Mouse (Mus musculus) adrenal gland, adult 18-20 months (tissue): ENCODE measurements around the gene Rapgef1. TPM values are rescaled to one million over a fixed set of nuclear protein-coding genes. Genes with fewer than 3 reads are reported as not detected.
A peak's percentile ranks its signal among the peaks of the same experiment; 100 is the strongest.
"Not testable (repeated sequence)": the region's sequence is repeated elsewhere in the genome, so short reads cannot be mapped to it uniquely, and the experiment has no call there.

ENCODE experiments used
- DNase-seq, 2 experiments: peaks; one replicate each; pipeline ENCODE4 v3.0.0; 2021 to 2022; ENCODE audit warnings: low spot score in 2 of 2
- total RNA-seq, 2 experiments: library from RNA; stranded (reverse); gene quantifications; 1 replicate in 1 of 2; 2 replicates in 1 of 2; pipeline ENCODE4 v1.2.3; 2021

Rapgef1 gene
- total RNA-seq, 2 experiments from 2014 or later = 46.8 to 51.6 TPM

DNA sequence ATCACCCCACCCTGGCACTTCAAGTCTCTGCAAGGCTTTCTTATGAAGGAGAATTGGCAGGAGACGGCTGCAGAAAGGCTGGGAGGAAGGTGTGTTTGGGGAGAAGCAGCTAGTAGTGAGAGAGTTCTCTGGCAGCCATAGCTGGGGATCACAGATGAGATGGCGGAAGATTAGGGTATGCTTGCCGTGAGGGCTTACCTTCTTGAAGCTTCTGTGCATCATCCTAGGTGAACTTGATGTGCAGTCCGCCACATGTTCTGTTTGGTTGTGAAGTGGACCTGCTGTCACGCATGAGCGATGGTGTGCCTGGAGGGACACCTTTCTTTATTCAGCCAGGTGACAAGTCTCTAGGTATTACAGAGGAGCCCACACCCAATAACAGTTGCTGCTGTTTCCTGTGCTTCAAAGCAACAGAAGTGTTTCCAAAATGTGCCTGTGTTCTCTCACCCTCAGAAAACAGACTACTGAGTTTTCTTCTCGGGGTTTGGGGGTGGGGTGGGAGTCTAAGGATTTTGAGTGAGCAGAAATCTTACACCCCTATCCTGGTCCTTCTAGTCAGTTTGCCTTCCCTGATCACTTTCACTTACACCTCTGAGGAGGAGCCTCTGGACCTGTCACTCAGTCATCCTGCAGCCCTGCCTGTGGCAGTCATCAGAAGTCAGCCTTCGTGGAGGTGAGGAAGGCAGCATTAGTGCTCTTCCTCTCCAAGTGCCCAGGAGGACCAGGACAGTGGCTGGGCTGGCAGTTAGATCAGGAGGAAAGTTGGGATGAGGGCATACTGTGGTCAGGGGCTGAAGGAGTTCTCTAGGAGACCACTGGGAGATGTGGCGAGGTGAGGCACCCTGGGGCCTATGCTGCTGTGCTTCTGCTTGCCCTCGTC, 2.8 kb downstream of the Rapgef1 start:
- peak in 1 of 2 experiments; percentile 14 for DNase-seq

DNA sequence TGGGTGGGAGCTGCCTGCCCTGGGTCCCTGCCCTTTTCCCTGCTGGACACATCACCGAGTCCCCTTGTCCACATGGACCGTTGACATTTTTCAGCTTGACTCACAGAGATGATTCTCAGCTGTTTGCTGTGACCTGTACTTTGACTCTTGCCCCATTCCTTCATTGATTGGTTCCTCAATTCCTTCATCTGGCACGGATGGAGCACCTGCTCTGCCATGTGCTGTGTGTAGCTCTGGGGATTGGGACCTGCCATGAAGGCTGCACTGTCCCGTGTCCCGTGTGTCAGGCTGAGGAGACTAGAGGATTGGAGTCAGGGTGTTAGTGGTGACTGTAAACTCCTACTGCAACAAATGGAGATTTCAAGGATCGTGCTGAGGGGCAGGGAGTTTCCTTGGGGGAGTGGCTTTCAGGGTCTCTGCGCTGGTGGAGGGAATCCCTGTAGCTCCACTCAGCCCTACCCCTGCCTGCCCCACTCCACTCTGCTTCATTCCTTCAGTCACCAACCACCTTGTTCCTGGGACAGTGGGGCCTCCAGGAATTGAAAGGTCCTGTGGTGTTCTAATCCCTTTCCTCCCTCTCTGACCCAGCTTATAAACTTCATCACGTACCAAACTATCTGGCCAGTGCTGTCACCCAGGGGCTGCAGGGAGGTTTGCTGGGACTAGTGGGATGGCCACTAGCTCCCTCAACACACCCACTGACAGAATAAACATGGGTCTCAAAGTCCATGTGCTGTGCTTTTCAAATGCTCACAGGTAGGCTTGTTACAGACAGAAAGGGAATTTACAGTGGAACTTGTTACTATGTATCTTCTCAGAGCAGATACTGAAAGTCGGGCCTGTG, 3.9 kb downstream of the Rapgef1 start:
- no peak for DNase-seq

DNA sequence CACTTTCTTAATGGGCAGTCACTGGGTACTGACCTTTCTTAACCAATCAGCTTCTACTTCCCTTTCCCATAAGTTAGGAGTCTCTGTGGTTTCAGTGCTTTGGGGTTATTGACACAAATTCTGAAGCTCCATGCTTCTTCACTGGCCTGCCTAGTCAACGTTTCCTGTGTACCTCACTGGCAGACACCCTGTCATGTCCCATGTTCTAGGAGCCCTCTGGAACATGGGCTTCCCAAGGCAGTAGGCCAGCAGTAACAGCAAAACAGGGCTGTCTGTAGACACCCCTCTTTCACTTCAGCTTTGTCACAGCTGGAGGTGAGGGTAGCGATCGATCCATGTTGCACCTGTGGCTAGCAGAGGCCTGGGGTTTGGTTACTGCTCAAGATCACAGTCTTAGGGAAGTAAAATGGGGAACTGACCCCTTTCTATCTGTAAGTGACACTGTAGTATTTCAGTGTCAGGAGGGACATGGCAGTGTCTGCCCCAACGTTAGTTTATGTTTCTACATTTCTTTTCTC, 4.6 kb downstream of the Rapgef1 start:
- DNase-seq = no peak

DNA sequence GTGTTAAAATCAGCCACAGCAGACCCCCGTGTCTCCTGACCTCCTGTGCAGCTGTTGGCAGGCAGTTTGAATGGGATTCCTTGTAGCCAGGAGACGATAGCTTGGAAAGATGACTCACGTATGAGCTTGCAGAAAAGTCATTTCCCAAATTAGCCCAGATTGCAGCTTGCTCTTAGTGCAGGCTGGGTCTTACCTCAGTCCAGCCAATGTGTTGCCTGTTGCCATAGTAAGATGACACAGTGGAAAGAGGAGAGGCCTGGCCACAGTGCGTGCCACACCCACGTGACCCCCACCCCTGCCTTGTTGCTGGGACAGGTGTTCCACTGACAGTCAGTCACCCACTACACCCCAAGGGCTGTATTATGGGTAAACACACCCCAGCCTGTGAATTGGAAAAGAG, 5.2 kb downstream of the Rapgef1 start:
- peak in 1 of 2 experiments; percentile 60 for DNase-seq

DNA sequence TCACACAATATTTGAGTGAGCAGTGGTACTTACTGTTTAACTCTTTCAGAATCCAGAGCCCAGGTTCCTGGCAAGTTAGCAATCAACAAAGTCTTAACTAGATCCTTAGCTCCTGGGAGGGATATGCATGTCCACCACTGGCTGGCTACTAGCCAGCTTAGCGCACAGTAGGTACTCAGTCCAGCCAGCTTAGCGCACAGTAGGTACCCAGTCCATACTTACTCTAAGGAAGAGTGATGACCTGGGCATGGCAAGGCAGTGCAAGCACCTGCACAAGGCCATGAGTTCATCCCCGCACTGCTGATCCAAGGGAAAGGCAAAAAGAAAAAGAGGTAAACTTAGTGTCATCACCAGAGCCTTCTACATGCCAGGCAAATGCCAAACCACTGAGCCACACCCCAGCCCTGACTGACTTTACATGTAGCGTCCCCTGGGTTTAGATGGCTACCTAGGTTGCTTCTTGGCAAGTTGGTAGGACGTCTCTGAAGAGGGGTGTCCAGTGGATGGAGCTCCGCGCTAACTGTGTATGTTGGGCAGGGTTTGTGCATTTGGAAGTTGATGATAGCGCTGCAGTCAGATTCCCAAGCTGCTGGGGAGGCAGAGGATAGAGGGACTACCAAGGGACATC, 6.2 kb downstream of the Rapgef1 start:
- DNase-seq = no peak

DNA sequence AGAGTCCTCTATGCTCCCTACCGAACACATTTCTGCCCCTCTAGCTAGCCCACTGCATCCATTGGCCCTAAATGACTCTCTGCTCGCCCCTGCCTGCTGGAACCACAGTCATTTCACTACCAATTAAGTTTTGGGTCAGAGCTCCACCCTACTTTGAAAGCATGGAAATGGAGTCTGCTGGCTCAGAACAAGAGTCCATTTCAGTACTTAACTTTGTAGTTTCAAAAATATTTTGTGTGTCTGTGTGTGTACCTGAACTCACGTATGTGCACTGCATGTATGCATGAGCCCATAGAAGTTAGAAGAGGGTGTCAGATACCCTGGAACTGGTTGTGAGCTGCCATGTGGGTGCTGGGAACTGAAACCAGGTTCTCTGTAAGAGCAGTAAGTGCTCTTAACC, 7.8 kb downstream of the Rapgef1 start:
- no peak for DNase-seq

DNA sequence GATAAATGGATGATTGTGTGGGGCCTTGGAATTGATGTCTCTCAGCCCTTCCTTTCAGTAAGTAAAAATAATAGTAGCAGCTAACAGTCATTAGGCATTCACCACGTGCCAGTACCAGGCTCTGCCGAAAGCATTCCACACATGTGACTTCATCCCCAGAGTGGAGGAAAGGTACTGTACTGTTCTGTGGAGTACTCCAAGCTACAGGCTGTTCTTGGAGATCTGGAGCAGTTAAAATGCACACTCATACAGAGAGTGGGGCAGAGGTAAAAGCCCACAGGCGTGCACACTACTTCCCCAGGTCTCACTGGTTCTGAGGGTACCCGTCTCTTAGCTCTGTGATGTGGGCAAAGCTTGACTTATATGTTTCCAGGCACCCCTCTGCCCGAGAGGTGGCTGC, 8.7 kb downstream of the Rapgef1 start:
- no peak for DNase-seq

DNA sequence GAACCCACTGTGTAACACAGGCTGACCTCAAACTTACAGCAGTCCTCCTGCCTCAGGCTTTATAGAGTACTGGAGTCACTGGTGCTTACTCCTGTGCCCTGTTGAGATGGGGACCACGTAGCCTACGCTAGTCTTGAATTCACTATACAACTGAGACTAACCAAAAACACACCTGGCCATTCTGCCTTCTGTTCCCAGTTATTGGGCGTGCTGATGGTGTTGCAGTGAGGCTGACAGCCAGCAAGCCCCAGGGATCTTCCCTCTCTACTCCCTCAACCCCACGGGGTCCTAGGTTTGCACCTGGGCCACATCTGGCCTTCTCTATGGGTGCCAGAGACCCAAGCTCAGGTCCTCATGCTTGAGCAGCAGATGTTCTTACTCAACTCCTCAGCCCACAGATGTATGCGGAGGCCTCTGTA, 9.3 kb downstream of the Rapgef1 start:
- DNase-seq = no peak

DNA sequence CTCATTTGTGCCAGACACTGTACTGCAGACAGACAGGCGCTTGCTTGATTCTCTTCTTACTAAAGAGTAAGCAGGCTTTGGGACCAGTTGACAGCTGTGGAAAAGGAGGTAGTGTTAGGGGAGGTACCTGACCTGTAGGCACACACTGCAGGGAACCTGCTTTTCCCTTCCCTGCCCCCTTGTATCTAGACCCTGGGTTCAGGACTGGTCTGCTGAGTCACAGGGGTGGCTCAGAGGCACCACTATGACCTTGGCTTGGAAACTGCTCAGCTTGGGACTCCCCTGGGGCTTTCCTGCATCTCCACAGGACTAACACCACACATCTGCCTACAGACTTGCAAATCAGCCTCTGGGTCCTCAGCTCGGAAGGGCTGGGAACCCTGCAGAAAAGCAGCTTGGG, 9.8 kb downstream of the Rapgef1 start:
- DNase-seq = peak in 1 of 2 experiments; percentile 43

DNA sequence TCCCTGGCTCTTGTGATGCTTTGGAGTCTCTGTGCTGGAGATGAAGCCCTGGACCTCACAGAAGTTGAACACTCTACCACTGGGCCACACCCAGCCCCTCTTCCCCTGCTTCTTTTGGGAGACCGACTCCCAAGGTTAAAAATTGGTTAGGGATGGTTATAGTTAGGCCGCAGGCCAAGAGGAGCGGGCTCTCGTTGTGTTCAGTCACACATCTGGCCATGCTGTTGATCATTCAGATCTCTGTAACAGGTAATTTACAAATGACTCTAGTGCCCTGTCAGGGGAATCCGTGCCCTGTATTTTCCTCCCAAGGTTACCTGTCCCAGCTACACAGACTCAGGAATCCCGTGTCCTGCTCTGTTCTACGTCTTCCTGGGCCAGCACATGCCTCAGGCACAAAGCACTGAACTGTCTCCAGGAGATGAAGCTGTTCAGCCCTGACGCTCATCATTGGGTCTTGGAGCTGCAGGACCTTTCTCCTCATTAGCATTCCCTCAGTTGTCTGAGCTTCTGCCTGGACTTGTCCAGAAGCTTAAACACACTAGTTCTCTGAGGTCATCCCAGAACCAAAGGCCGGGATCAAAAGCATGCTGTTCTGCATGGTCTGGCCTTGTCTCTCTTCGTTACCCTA, 10.7 kb downstream of the Rapgef1 start:
- DNase-seq = no peak

DNA sequence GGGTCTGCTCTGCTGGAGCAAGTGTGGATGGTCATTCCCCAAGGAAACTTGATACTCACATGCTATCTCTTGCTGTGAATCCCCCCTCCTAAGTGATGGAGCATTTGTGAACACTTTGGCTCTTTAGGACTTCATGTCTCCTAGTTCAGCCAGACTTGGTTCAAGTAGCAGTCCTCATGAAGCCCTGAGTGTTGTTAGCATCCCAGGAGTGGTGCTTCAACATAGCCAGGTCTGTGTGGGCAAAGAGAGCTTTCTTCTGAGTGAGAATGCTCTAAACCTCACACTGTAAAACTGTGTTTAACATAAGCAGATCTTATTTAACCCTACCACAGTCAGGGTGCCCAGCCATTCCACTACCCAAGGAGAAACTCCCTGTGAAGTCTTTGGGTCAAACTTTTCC, 11.5 kb downstream of the Rapgef1 start:
- no peak for DNase-seq

DNA sequence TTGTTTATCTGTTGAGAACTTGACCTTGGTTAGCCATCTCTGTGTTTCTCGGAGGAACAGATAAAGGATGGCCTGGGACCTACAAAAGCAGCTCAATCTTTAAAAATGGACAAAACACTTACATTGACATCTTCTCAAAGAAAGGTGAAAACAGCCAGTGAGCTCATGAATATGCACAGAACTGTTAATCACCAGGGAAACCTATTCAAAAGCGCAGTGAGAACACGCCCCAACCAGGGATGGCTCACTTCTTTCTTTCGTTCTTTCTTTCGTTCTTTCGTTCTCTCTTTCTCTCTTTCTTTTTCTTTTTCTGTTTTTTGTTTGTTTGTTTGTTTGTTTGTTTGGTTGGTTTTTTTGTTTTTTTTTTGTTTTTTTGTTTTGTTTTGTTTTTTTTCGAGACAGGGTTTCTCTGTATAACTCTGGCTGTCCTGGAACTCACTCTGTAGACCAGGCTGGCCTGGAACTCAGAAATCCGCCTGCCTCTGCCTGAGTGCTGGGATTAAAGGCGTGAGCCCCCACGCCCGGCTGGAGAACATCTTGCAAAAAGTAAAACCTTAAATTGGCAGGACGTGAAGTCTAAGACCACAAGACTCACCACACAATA, 12.1 kb downstream of the Rapgef1 start:
- DNase-seq = not testable (repeated sequence)

DNA sequence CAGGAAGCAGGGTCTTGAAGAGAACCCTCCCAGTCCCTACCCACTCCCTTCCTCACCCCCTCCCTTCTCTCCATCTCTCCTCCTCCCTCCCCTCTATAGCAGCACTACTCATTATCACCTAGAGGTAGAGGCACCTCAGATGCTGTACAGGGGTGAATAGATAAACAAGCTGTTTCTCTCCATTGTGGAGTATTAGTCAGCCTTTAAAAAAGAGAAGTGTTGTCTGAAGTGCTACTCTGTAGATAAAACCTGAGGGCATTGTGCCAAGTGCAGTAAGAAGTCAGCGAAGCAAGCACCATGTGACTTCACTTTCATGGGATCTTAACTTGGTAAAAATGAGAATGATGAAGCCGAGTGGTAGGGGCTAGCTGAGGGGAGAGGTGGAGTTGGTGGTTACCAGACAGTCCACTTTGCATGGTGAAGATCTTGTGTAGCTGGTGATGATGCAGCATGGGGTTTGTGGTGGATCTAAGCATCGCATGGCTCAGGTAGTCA, 12.7 kb downstream of the Rapgef1 start:
- DNase-seq = no peak

DNA sequence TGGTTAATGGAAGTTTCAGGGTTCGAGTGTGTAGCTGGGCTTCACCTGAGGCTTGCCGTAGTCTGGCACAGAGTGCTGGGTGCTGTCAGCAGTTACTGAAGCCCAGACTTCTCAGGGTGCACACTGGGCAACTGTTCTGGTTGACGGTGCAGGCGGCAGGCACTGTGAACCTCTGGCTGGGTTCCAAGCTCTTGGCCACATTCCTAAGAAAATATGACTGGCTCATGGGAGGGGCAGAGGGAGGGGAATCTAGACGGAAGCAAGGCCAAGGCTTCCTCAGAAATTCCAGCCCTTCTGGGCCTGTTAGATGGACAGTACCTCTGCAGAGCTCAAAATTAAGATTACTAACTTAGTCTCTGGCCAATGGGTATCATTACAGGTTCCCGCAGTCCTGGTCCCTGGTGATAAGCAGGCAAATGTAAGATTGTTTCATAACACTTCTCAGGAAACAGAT, 13.6 kb downstream of the Rapgef1 start:
- DNase-seq = peak; percentile 88 to 92

DNA sequence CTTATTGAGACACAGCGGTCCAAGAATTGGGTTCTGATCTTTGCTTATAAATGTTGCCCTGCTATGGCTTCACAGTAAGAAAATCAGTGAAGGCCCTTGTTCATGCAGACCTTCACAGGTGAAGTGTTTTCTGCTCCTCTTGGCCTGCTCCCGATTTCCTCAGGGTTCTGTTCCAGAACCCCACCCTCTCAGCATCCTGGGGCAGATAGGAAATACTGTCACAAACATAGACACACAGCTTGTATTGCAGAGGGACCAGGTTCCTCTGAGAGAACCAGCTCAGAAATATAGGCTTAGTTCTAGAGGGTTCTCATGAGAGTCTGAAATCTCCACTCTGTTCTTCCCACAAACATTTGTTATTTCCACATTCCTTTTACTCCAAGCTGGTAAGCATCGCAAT, 14.3 kb downstream of the Rapgef1 start:
- no peak for DNase-seq

DNA sequence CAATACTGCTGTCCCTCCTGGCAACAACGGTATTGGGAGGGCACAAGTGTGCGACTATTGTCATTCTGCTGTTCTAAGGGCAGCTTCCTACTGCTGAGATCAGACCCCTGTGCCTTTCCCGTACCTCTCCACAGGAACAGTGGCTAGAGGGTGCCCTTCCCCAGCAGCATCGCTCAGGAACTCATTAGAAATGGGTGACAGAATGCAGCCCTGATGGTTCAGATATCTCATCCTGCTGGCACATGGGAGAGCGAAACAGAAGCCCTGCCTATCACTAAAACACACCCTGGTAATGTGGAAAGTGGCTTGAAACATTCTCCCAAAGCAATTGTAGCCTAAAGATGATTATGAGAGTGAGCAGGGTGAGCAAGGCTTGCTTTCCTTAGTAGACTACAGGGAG, 15.0 kb downstream of the Rapgef1 start:
- DNase-seq = no peak

DNA sequence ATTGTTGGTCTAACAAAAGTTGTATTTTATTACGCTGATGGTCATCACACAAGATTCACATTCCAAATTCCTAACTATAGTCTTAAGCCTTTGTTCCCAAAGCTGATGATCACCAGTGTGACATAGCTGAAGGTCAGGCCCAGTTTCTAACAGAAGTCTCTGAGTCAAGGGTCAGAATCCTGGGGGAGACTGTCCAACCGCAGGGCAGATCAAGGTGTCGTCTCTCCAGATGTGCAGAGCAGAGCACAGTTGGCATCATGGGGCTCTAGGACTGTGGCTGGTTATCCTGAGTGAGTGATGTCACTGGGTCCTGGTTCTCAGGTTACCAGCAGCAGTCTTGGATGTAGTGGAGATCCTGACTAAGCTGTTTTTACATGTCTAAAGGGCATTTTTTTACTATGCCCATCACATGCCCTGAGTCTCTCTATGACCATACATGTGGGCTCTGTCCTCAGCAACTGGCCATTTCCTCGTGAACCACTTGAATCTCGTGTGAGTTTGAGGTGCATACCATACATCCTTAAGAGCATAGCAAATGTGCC, 16.5 kb downstream of the Rapgef1 start:
- no peak for DNase-seq

DNA sequence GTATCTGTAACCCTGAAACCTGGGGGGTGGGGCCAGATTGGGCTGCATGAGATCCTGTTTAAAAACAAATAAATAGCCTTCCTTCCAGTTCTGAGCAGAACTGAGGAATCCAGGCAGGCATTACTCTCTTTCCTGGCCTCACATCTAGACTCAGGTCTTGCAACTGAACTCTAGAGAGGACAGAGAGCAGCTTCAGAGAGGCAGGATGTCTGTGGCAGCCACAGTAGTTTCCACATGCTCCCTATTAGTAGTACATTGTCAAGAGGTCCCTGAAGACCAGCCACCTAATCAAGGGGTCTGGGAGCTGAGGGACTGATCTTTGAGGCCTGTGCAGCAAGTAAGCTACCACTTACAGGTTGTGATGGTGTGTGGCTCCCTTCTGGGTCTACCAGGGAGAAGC, 18.0 kb downstream of the Rapgef1 start:
- DNase-seq = no peak

DNA sequence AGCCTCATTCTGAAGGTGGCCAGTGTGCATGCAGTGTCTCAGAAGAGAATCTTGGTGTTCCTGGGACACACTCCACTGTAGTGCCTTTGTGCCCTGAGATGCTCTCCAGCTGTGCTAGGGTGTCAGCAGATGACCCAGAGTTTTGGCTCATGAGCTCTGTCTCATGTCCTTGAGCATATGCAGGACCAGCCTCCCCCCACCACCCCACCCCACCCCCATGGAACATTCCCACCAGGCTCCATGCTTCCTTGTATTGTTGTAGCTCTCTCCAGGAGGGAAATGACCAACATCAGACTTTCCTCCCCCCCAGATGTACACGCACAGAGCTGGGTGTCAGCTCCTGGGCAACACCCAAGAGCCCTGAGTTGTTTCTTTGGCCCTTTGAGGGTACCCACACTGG, 19.9 kb downstream of the Rapgef1 start:
- DNase-seq = no peak
